Mouse (Mus musculus): ENCODE measurements at regions not wholly inside any gene's neighbourhood (a gene's known extent, or its start where the extent isn't known, plus 50 kb on each side); places are given as distances from the start of the nearest gene placed in this dataset.

DNA sequence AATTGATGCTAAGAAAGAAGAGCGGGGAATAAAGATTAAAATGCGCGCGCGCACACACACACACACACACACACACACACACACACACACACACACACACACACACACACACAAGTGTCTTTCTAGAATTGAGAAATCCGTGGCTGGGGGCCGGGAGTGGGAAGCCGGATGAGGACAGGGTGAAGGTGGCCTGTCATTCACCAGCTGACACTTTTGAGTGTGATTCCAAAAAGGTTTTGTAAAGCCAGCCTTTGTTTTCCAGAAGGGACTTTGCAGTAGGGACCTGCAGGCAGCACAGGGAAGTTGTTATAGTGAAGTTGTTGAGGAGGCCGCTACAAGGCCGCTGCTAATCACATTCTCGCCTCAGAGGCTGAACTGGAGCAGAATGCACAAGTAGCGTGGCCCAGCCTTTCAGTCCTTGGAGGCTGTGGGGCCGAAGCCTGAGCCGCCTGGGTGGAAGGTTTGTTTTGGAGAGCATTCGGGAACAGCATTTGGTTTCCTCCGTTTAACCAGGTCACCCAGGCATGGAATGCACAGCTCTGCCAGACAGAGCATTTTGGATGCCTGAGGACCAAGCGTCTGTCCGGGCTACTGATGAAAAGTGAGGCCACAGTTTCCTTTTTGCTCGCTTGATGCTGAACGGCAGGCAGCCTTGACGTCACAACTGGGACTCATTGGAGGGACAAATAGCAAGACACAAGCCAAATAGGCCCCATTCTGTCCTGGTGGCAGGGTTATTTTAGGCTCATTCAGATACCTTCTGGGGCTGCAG lies 137.3 kb upstream of the Klf14 start:
- H3K4me3 ChIP-seq (replicated peaks; ENCODE audit: extremely low read depth, low read depth, low read length), result no peak overlapping the region
- no peak for DNase-seq
- WGBS, result 65% methylated on average over 21 of the region's 21 CpGs
- TF ChIP-seq POLR2A (IDR thresholded peaks at IDR 0.05; ENCODE audit: borderline replicate concordance, extremely low read depth, low read depth, low read length), result no peak
- TF ChIP-seq CTCF (IDR thresholded peaks at IDR 0.05; ENCODE audit: insufficient read depth, low read length), result no peak
- H3K4me1 ChIP-seq (ENCODE audit: control insufficient read depth, insufficient read depth, low read length), result peaks cover 27% of the 10 kb centered on the region

GRCm38 (mm10) chr6:31096787-31097186 lies 137.9 kb upstream of the Klf14 start:
- Histone ChIP-seq H3K4me3 (replicated peaks; ENCODE audit: extremely low read depth, low read depth, low read length) (no peak overlapping the region), H3K4me1 (ENCODE audit: control insufficient read depth, insufficient read depth, low read length) (peaks cover 25% of the 10 kb centered on the region)
- TF ChIP-seq CTCF (IDR thresholded peaks at IDR 0.05; ENCODE audit: insufficient read depth, low read length) (no peak), POLR2A (IDR thresholded peaks at IDR 0.05; ENCODE audit: borderline replicate concordance, extremely low read depth, low read depth, low read length) (no peak)
- DNase-seq, result no peak
- WGBS, result 87% methylated on average over 6 of the region's 6 CpGs

DNA sequence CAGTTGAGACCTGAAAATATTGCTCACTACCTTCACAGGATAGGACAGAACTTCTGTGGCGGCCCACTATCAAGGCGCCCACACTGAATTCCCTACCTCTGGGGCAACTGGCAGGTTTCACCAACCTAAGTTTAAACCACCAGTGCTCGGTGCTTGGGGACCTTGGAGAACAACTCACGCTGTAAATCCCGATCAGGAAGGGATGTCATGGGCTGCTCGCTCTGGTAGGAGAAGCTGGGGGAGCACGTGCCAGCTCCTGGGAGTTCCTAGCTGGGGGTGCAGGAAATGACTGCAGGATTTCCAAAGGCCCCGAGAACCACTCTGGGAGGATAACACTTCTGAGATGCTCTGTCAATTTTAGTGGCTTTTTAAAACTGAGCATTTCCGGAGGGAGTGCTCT lies 138.4 kb upstream of the Klf14 start:
- TF ChIP-seq CTCF (IDR thresholded peaks at IDR 0.05; ENCODE audit: insufficient read depth, low read length) (no peak), POLR2A (IDR thresholded peaks at IDR 0.05; ENCODE audit: borderline replicate concordance, extremely low read depth, low read depth, low read length) (no peak)
- Histone ChIP-seq H3K4me3 (replicated peaks; ENCODE audit: extremely low read depth, low read depth, low read length) (no peak overlapping the region), H3K4me1 (ENCODE audit: control insufficient read depth, insufficient read depth, low read length) (peaks cover 25% of the 10 kb centered on the region)
- no peak for DNase-seq
- WGBS, result 68% methylated on average over 9 of the region's 9 CpGs

DNA sequence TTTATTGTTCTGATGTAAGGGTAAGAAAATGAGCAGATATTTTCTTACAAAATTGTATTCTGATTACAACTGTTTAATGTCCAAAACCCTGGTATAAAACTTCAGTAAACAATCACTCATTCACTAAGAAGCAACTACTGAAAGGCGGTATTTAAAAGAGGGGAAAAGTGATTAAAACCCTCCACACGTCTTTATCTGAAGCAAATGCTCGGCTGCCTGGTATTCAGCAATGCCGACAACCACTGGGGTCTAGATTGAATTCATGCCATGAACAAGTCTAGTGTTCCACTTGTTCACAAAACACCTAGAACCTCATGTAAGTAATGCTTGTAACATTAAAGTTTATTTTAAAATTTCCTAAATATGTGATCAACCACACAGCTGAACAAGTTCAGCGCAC lies 139.2 kb upstream of the Klf14 start:
- no peak for DNase-seq
- H3K4me3 ChIP-seq (replicated peaks; ENCODE audit: extremely low read depth, low read depth, low read length), result no peak overlapping the region
- peaks cover 21% of the 10 kb centered on the region for H3K4me1 ChIP-seq (ENCODE audit: control insufficient read depth, insufficient read depth, low read length)
- TF ChIP-seq CTCF (IDR thresholded peaks at IDR 0.05; ENCODE audit: insufficient read depth, low read length), result no peak
- no peak for TF ChIP-seq POLR2A (IDR thresholded peaks at IDR 0.05; ENCODE audit: borderline replicate concordance, extremely low read depth, low read depth, low read length)
- 88% methylated on average over 5 of the region's 5 CpGs for WGBS

DNA sequence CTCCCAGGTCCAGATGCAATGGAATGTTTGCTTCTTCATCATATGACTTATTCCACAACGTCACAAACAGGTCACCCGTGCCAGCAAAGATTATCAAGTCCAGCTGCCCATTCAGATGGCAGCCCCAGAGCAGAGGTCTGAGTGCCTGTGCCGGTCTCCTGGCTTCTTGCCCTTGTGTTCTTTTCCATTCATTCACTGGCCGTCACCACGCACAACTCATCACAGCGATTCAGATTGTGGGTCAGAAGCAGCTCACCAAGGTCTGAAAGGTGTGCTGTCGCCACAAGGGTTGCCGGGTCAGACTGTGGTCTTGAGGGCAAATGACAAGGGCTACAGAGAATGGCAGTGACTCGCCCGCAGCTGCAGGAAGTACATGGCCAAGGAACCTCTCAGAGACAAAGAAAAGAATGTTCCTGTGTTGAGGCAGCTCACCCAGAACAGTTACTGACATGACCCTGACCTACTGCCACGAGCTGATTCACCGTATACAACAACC lies 141.3 kb upstream of the Klf14 start:
- WGBS, result 20% methylated on average over 12 of the region's 12 CpGs
- Histone ChIP-seq H3K4me1 (ENCODE audit: control insufficient read depth, insufficient read depth, low read length) (peaks cover 17% of the 10 kb centered on the region), H3K4me3 (replicated peaks; ENCODE audit: extremely low read depth, low read depth, low read length) (no peak overlapping the region)
- DNase-seq, result no peak
- no peak for TF ChIP-seq CTCF (IDR thresholded peaks at IDR 0.05; ENCODE audit: insufficient read depth, low read length)
- no peak for TF ChIP-seq POLR2A (IDR thresholded peaks at IDR 0.05; ENCODE audit: borderline replicate concordance, extremely low read depth, low read depth, low read length)

GRCm38 (mm10) chr6:31100749-31101148 lies 141.9 kb upstream of the Klf14 start:
- H3K4me1 ChIP-seq (ENCODE audit: control insufficient read depth, insufficient read depth, low read length), result peaks cover 17% of the 10 kb centered on the region
- TF ChIP-seq POLR2A (IDR thresholded peaks at IDR 0.05; ENCODE audit: borderline replicate concordance, extremely low read depth, low read depth, low read length), result no peak
- TF ChIP-seq CTCF (IDR thresholded peaks at IDR 0.05; ENCODE audit: insufficient read depth, low read length), result peak; percentile 32; the same call in 1 of the 2 replicates
- H3K4me3 ChIP-seq (replicated peaks; ENCODE audit: extremely low read depth, low read depth, low read length), result no peak overlapping the region
- DNase-seq, result no peak
- 36% methylated on average over 5 of the region's 5 CpGs for WGBS

- DNase-seq, result no peak
- TF ChIP-seq POLR2A (IDR thresholded peaks at IDR 0.05; ENCODE audit: borderline replicate concordance, extremely low read depth, low read depth, low read length) (no peak), CTCF (IDR thresholded peaks at IDR 0.05; ENCODE audit: insufficient read depth, low read length) (no peak)
- WGBS, result 59% methylated on average over 10 of the region's 10 CpGs
These were observed 147.4 kb upstream of the Klf14 start for GRCm38 (mm10) chr6:31106144-31106836.

GRCm38 (mm10) chr6:31106856-31107359 lies 148.0 kb upstream of the Klf14 start:
- DNase-seq, result no peak
- H3K4me1 ChIP-seq (ENCODE audit: control insufficient read depth, insufficient read depth, low read length), result peaks cover 29% of the 10 kb centered on the region
- no peak overlapping the region for H3K4me3 ChIP-seq (replicated peaks; ENCODE audit: extremely low read depth, low read depth, low read length)
- 59% methylated on average over 10 of the region's 10 CpGs for WGBS
- TF ChIP-seq POLR2A (IDR thresholded peaks at IDR 0.05; ENCODE audit: borderline replicate concordance, extremely low read depth, low read depth, low read length), result no peak
- TF ChIP-seq CTCF (IDR thresholded peaks at IDR 0.05; ENCODE audit: insufficient read depth, low read length), result no peak

More at GRCm38 (mm10) chr6:31106144-31106836, 147.4 kb upstream of the Klf14 start:
- Histone ChIP-seq H3K4me1 (ENCODE audit: control insufficient read depth, insufficient read depth, low read length) (peaks cover 26% of the 10 kb centered on the region), H3K4me3 (replicated peaks; ENCODE audit: extremely low read depth, low read depth, low read length) (no peak overlapping the region)

GRCm38 (mm10) chr6:31107360-31107759 lies 148.5 kb upstream of the Klf14 start:
- H3K4me3 ChIP-seq (replicated peaks; ENCODE audit: extremely low read depth, low read depth, low read length), result no peak overlapping the region
- no peak for TF ChIP-seq CTCF (IDR thresholded peaks at IDR 0.05; ENCODE audit: insufficient read depth, low read length)
- TF ChIP-seq POLR2A (IDR thresholded peaks at IDR 0.05; ENCODE audit: borderline replicate concordance, extremely low read depth, low read depth, low read length), result no peak
- no peak for DNase-seq
- WGBS, result 75% methylated on average over 4 of the region's 4 CpGs
- H3K4me1 ChIP-seq (ENCODE audit: control insufficient read depth, insufficient read depth, low read length), result peaks cover 33% of the 10 kb centered on the region

Measured in lung, adult 2 months (tissue).